Mouse (Mus musculus) lung, embryonic 15.5 days (tissue): ENCODE measurements at regions not wholly inside any gene's neighbourhood (a gene's known extent, or its start where the extent isn't known, plus 50 kb on each side); places are given as distances from the start of the nearest gene placed in this dataset.

Experiments
- ATAC-seq: fragments of 200-750 bp; cut with Nextera tagmentation; 2 replicates; pipeline ENCODE4 v1.8.0; 2017; ENCODE audit warnings: moderate number of reproducible peaks, borderline replicate concordance; ENCODE audit not compliant: low FRiP score, low TSS enrichment; ENCODE audit errors: extremely low read depth
- H3K27ac ChIP-seq: fragments of 300-500 bp; sonication (generic); 2 replicates; pipeline ENCODE4 v1.5.1; 2015; ENCODE audit warnings: moderate library complexity, mild to moderate bottlenecking, inconsistent platforms
- H3K27me3 ChIP-seq: fragments of 300-500 bp; sonication (generic); 2 replicates; pipeline ENCODE4 v1.6.1; 2015; ENCODE audit warnings: inconsistent platforms
- H3K36me3 ChIP-seq: fragments of 300-500 bp; sonication (generic); 2 replicates; pipeline ENCODE4 v1.6.1; 2015; ENCODE audit warnings: inconsistent platforms
- H3K4me1 ChIP-seq: fragments of 300-500 bp; sonication (generic); 2 replicates; pipeline ENCODE4 v1.6.1; 2015; ENCODE audit warnings: inconsistent platforms
- H3K4me2 ChIP-seq: fragments of 300-500 bp; sonication (generic); 2 replicates; pipeline ENCODE4 v1.6.1; 2015; ENCODE audit warnings: inconsistent platforms, mild to moderate bottlenecking, moderate library complexity
- H3K4me3 ChIP-seq: fragments of 300-500 bp; sonication (generic); 2 replicates; pipeline ENCODE4 v1.5.1; 2015; ENCODE audit warnings: mild to moderate bottlenecking, inconsistent platforms
- H3K9ac ChIP-seq: fragments of 300-500 bp; sonication (generic); 2 replicates; pipeline ENCODE4 v1.6.1; 2015; ENCODE audit warnings: inconsistent platforms
- H3K9me3 ChIP-seq: fragments of 300-500 bp; sonication (generic); 2 replicates; pipeline ENCODE4 v1.6.1; 2016; ENCODE audit warnings: inconsistent platforms
- WGBS: fragments of 180-500 bp; shearing (Covaris S2); methylation state at CpG from one replicate; pipeline ENCODE4 v1.1.7; 2015; 5-methylcytosine and 5-hydroxymethylcytosine counted together

DNA sequence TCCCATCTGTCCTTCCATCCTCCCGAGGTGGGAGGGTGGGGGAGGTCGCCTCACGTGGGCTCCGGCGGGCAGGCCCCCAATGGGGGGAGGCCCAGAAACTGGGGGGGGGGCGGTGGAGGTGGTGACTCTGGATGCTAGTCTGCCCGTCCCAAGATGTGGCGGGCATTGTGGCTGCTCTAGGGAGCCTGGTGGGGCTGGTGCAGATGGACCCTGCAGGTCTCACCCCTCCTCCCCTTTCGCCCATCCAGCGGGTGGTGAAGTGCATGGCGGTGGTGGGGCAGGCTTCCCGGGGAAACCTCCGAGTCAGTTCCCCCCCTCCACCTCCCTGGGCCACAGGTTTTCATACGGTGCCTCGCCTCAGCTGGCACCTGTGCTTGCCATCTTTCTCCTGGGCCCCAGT is 88.6 kb downstream of the Inhba start:
- Histone ChIP-seq H3K9me3 (0 out of 2 replicates have a peak, but pooled peaks cover 3% of the 10 kb centered on the region), H3K27ac (no peak overlapping the region), H3K4me1 (no peaks in the 10 kb centered on the region), H3K4me3 (no peak overlapping the region), H3K4me2 (no peak overlapping the region), H3K27me3 (no peaks in the 10 kb centered on the region), H3K36me3 (no peaks in the 10 kb centered on the region), H3K9ac (no peak overlapping the region)
- 77% methylated on average over 15 of the region's 15 CpGs for WGBS
- ATAC-seq, result peak; percentile 31; the same call in 1 of the 2 replicates

DNA sequence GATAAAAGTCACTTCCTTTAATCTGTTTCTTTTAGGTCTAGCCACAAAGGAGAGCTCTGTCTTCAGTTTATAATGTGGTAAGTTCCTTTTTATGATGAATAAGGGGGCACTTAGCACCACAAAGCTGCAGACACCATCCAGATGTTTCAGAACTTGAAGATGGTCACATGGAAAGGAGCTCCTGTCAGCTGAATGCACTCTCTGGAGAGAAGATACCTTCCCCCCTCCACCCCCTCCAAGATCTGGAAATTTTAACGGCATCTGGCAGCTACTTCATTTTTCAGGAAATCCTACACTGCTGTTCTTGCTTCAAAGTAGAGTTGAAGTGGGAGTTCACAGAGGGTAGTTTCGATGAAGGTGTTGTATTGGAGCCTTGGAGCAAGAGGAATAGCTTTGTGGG is 103.2 kb downstream of the Inhba start:
- Histone ChIP-seq H3K4me3 (no peak overlapping the region), H3K9ac (no peak overlapping the region), H3K36me3 (no peaks in the 10 kb centered on the region), H3K9me3 (no peaks in the 10 kb centered on the region), H3K4me2 (no peak overlapping the region), H3K27me3 (no peaks in the 10 kb centered on the region), H3K4me1 (no peaks in the 10 kb centered on the region), H3K27ac (no peak overlapping the region)
- ATAC-seq, result no peak
- WGBS, result 43% methylated on average over 2 of the region's 2 CpGs

DNA sequence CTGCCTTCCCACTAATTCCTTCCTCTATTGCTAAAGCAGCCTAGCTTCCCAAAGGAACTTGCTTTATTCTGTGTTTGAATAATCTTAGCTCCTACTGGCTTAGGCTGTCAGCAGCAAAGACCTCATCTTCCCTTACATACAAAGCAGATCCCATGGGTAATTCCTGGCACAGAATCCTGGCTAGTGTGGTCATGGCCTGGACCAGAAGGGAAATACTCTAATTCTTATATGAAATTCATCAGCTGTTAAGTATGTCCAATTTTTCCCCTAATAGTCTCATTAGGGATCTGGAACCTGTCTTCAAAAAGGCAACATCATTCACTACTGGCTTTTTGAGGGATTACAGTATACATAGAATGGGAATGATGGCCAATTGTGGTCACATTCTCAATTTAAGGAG is 135.0 kb downstream of the Inhba start:
- no peak overlapping the region for H3K27ac ChIP-seq
- ATAC-seq, result no peak
- H3K27me3 ChIP-seq, result no peaks in the 10 kb centered on the region
- H3K4me1 ChIP-seq, result no peaks in the 10 kb centered on the region
- H3K4me3 ChIP-seq, result no peak overlapping the region
- H3K9me3 ChIP-seq, result no peaks in the 10 kb centered on the region
- H3K4me2 ChIP-seq, result no peak overlapping the region
- H3K9ac ChIP-seq, result no peak overlapping the region
- H3K36me3 ChIP-seq, result no peaks in the 10 kb centered on the region

DNA sequence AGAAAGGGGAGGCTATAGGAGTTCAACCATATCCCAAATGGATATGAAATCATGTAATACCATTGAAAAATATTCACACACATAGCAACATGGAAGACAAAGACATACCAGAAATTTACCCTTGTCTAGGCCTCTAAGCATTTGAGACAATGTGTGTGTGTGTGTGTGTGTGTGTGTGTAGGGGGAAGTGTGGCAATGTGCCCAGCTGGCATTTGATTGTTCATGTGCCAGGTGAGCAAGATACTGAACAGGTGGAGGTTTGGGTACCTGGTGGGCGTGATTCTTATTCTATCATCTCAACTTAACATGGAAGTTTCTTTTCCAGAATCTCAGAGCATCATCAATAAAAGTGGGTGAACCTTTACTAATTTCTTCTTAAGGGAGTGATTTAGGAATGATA is 143.3 kb downstream of the Inhba start:
- no peak overlapping the region for H3K27ac ChIP-seq
- no peak for ATAC-seq
- H3K36me3 ChIP-seq, result no peaks in the 10 kb centered on the region
- H3K4me2 ChIP-seq, result no peak overlapping the region
- H3K9ac ChIP-seq, result no peak overlapping the region
- 79% methylated on average over 1 of the region's 1 CpGs for WGBS
- no peaks in the 10 kb centered on the region for H3K27me3 ChIP-seq
- no peaks in the 10 kb centered on the region for H3K4me1 ChIP-seq
- H3K4me3 ChIP-seq, result no peak overlapping the region
- no peaks in the 10 kb centered on the region for H3K9me3 ChIP-seq

DNA sequence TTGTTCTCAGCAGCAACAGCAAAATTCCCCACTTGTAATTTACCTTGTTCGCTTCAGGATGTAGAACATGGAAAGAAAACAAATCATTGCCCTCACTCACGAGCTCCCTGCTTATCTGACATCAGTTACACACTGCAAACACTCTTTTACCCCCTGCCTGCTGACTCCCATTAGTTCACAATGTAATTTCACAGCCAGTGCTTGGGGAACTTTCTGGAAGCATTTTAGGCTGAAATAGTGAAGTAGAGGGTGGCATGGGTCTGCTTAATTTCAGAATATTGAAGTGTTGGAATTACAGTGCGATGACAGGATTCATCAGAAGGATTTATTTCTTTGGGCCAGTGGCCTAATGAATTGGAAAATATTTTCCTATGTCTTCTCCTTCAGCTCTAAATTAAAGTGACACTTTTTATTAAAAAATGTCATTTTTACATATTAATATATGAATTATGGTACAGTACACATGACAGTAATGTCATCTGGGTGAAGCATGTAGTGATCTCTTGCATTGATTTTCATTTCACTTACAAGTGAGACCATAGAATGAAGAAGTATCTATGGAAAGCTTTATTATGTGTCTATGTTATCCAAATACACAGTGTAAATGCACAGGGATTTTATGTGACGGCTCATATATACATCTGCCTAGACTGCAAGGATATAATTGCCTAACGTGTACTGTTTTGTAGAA is 153.7 kb downstream of the Inhba start:
- no peak overlapping the region for H3K9ac ChIP-seq
- H3K4me1 ChIP-seq, result no peaks in the 10 kb centered on the region
- no peak for ATAC-seq
- no peaks in the 10 kb centered on the region for H3K9me3 ChIP-seq
- 50% methylated on average over 5 of the region's 5 CpGs for WGBS
- H3K27ac ChIP-seq, result no peak overlapping the region
- H3K27me3 ChIP-seq, result no peaks in the 10 kb centered on the region
- no peak overlapping the region for H3K4me2 ChIP-seq
- no peaks in the 10 kb centered on the region for H3K36me3 ChIP-seq
- H3K4me3 ChIP-seq, result no peak overlapping the region

DNA sequence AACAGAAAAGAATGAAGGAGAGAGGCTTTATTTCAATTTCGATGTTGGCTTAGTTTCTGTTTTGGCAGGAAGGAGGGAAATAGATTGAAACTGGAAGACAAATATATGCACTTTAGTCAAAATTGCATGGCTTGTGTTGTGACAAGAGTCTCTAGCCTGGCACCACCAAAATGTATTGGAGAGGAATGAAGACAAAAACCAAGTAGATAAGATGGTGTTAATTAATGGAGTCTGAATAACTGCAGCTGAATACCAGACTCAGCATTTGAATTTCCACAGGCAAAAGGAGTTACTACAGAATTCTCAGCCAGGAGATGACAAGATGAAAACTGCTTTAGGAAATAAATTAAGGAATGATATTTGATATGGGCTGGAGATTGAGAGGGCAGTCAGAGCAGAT is 185.0 kb downstream of the Inhba start:
- Histone ChIP-seq H3K4me3 (no peak overlapping the region), H3K9me3 (no peaks in the 10 kb centered on the region), H3K36me3 (no peaks in the 10 kb centered on the region), H3K4me1 (no peaks in the 10 kb centered on the region), H3K27ac (no peak overlapping the region), H3K4me2 (no peak overlapping the region), H3K9ac (no peak overlapping the region), H3K27me3 (no peaks in the 10 kb centered on the region)
- no peak for ATAC-seq
- WGBS, result 79% methylated on average over 1 of the region's 1 CpGs

DNA sequence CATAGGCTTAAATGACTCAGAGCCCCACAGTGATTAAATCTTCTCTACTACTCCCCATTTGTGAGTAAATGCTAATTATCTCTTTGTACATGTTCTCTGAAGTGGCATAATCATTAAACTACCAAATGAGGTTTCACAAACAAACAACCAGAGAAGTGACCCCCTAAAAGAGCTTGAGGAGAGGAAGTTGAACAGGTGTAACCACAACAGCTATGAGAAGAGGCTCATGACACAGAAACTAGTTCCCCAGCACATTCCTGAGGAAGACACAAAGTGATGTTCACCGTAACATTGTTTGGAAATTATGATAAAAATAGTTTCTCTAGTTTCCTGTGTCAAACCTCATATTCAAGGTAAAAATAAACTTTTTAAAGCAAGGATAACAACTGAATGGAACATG is 188.4 kb downstream of the Inhba start:
- H3K4me1 ChIP-seq, result no peaks in the 10 kb centered on the region
- 69% methylated on average over 1 of the region's 1 CpGs for WGBS
- H3K4me3 ChIP-seq, result no peak overlapping the region
- no peak overlapping the region for H3K4me2 ChIP-seq
- H3K27me3 ChIP-seq, result no peaks in the 10 kb centered on the region
- no peaks in the 10 kb centered on the region for H3K36me3 ChIP-seq
- no peaks in the 10 kb centered on the region for H3K9me3 ChIP-seq
- no peak overlapping the region for H3K9ac ChIP-seq
- ATAC-seq, result no peak
- no peak overlapping the region for H3K27ac ChIP-seq

DNA sequence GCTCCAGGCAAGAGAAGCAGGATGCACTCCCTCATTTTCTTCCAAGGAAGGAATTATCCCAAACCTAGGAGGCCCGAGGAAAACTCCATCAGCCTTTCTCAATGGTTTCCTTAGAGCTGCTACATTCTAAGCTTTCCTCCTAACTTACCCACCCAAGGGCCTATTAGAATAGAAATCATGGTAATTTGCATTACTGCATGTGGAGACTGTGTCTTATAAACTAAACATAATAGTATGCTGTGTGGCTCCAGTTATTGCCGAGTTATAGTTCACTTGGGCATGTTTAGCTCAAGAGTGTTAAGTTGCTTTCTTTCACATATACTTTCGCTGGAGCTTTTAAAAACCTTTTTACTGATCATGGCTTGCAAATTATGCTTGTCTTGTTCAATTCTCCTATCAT is 191.5 kb downstream of the Inhba start:
- no peak for ATAC-seq
- no peaks in the 10 kb centered on the region for H3K4me1 ChIP-seq
- no peaks in the 10 kb centered on the region for H3K9me3 ChIP-seq
- H3K9ac ChIP-seq, result no peak overlapping the region
- no peaks in the 10 kb centered on the region for H3K27me3 ChIP-seq
- H3K4me2 ChIP-seq, result no peak overlapping the region
- H3K4me3 ChIP-seq, result no peak overlapping the region
- no peak overlapping the region for H3K27ac ChIP-seq
- H3K36me3 ChIP-seq, result no peaks in the 10 kb centered on the region
- WGBS, result 76% methylated on average over 3 of the region's 3 CpGs

DNA sequence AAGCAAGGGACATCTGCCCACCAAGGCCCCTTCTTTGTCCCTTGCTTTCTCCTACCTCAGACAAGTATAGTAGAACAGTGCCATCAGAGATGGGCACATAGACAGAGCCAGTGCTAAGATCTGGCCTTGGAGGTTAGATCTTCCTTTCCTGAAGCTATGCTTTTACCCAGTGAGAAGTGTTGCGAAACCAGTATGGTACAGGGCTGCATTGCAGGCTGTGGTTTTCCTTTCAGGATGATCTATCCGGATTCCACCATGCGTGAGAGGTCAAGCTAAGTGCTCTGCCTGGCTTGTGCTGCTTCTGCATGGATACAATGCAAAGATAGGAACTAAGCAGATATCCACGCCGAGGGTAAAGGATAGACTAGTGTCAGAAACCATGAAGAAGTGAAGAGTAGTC is 192.4 kb downstream of the Inhba start:
- Histone ChIP-seq H3K4me2 (no peak overlapping the region), H3K36me3 (no peaks in the 10 kb centered on the region), H3K27me3 (no peaks in the 10 kb centered on the region), H3K4me3 (no peak overlapping the region), H3K9ac (no peak overlapping the region), H3K27ac (no peak overlapping the region), H3K4me1 (no peaks in the 10 kb centered on the region), H3K9me3 (no peaks in the 10 kb centered on the region)
- no peak for ATAC-seq
- WGBS, result 86% methylated on average over 5 of the region's 5 CpGs

DNA sequence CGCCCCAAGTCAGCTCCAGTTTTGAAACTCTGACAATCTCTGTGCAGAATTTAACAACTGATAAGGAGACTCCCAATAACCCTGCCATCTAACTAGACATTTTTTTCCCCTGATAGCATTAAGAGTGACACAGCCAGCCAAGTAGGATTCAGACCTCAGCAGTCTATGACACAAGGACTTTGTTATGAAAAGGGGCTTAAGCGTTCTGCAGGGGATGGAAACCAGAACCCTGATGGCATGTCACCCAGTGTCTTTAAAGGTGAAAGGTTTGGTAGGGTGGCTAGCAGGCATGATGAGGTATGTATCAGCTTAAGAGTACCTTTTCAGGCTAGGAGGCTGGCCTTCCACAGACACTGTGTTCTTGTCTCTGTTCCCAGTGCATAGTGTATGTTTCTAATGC is 199.8 kb downstream of the Inhba start:
- Histone ChIP-seq H3K27ac (no peak overlapping the region), H3K36me3 (no peaks in the 10 kb centered on the region), H3K4me1 (no peaks in the 10 kb centered on the region), H3K27me3 (no peaks in the 10 kb centered on the region), H3K4me3 (no peak overlapping the region), H3K4me2 (no peak overlapping the region), H3K9me3 (no peaks in the 10 kb centered on the region), H3K9ac (no peak overlapping the region)
- WGBS, result 59% methylated on average over 2 of the region's 2 CpGs
- ATAC-seq, result no peak

DNA sequence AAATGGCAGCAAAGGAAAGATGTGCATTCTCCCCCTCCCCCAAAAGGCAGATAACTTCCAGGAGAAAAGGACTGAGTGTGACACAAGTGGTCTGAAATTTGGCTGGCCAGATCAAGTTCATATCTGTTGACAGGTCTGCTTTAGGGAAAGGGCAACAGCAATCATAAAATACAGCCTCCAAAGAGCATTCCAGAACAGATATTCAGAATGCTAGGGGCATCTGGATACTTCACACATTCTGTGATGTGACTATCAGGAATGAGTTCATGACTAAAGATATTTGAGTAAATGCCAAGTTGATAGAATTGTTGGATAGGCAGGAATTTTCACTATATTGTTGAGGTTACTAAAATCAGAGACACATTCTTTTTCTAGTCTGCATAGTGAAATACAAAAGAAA is 208.2 kb downstream of the Inhba start:
- H3K9ac ChIP-seq, result no peak overlapping the region
- H3K27me3 ChIP-seq, result no peaks in the 10 kb centered on the region
- no peak overlapping the region for H3K27ac ChIP-seq
- no peaks in the 10 kb centered on the region for H3K36me3 ChIP-seq
- H3K4me2 ChIP-seq, result no peak overlapping the region
- H3K4me3 ChIP-seq, result no peak overlapping the region
- H3K4me1 ChIP-seq, result no peaks in the 10 kb centered on the region
- H3K9me3 ChIP-seq, result no peaks in the 10 kb centered on the region
- ATAC-seq, result no peak

DNA sequence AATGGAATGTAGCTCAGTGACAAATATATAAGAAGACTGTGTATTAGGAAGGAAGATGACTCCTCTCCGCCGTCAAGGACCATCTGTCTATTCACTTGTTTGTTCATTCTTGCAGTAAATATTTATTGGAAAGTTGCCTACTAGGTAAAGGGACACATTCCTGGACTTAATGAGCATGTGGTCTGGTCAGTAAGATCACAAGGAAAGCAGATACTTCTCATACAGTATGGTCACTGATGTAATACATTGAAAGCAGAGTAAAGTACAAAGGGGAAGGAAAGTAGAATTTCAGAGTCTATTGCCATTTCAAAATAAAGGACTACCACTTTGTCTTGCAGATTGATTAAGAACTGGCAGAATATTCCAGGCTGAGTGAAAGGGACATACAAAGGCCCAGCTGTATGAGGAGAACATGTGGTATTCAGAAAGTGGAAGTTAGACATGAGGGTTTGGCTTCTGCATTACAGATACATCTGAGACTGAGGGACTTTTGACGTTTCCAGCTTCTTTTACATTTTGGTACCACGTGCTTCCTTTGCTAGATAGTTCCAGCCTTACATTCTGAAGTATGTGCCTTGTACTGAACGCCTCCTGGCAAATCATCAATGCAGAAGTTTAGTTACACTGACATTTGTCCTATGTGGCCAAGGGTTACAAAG is 211.4 kb downstream of the Inhba start:
- no peak for ATAC-seq
- Histone ChIP-seq H3K4me1 (no peaks in the 10 kb centered on the region), H3K27me3 (no peaks in the 10 kb centered on the region), H3K36me3 (no peaks in the 10 kb centered on the region), H3K4me2 (no peak overlapping the region), H3K4me3 (no peak overlapping the region), H3K27ac (no peak overlapping the region), H3K9me3 (no peaks in the 10 kb centered on the region), H3K9ac (no peak overlapping the region)
- WGBS, result 53% methylated on average over 5 of the region's 5 CpGs

DNA sequence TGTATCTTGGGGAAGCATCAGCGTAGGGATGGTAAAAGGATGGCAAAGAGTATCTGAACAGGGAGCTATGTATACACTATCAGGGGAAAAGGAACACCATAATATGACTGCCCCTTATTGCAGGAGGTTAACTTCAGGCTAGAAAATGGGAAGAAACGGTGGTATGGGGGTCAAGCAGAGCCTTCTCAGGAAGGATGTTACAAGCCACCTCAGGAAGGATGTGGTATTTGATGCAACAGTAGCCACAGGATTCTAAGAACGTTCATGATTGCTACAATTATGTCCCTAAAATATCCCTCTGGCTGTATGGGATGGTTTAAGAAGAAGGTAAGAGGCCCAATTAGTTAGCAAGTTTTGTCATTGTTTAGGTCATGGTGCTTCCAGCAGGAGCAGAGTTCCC is 249.5 kb downstream of the Inhba start:
- no peak for ATAC-seq
- Histone ChIP-seq H3K4me2 (no peak overlapping the region), H3K36me3 (no peaks in the 10 kb centered on the region), H3K9me3 (no peaks in the 10 kb centered on the region), H3K9ac (no peak overlapping the region), H3K27me3 (no peaks in the 10 kb centered on the region), H3K4me3 (no peak overlapping the region), H3K27ac (no peak overlapping the region), H3K4me1 (0 out of 2 replicates have a peak, but pooled peaks cover 5% of the 10 kb centered on the region)
- 65% methylated on average over 3 of the region's 3 CpGs for WGBS
